Mouse (Mus musculus): Measurements from ENCODE around the gene Cyp2ab1.

Cyp2ab1 gene

DNA sequence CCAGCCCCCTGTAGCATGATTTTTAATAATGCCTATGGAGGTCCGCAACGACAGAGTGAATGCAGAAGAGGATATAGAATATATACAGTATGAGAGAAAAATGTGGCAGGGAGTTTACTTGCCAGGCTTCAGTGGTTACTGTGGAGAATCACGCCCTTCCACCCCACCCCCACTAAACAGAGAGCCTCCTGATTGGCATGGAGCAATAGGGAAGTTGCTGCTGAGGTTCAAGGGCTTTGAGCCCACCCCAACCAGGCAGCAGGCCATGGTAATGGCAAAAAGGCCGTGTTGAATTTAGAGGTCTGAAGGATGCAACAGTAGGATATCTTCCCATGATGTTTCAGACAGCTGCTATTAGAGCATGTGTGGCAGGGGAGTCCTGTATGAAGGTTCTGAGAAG lies 53.9 kb downstream of the Cyp2ab1 start:
- no peak for DNase-seq (ENCODE audit: low spot score in 2 of 2)

DNA sequence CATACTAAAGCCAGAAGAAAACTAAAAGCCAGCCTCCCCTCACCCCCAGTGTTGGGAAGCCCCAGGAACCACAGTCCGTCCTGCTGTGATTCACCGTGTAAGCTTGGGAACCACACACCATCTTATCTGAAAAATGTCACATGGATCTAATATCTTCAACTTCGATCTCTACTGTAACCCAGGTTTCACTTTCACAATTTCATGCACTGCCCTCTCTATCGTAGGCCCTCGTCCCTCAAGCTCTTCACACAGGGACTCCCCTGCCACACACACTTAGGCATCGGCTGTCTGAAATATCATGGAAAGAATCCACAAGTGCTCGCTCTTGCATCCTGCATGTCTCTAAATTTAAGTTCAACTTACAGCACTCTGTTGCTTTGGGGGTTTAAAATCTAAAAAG lies 60.1 kb downstream of the Cyp2ab1 start:
- DNase-seq (ENCODE audit: low spot score in 2 of 2): no peak
